Mouse (Mus musculus): ENCODE data around the gene Il3ra.

- no peak for TF ChIP-seq POLR2A (IDR thresholded peaks at IDR 0.05; ENCODE audit: low read depth, low read length)
- TF ChIP-seq CTCF (conservative IDR thresholded peaks at IDR 0.05; ENCODE audit: insufficient read depth, insufficient read length, low read depth, low read length): no peak
Observed at GRCm38 (mm10) chr14:14322528-14322927, 23.5 kb upstream of the Il3ra start, which contains the start of gene Olfr31.
